Mouse (Mus musculus): Measurements from ENCODE around the gene Cdh1.
"Not testable (repeated sequence)": the region's sequence is repeated elsewhere in the genome, so short reads cannot be mapped to it uniquely, and the experiment has no call there.

The Cdh1 gene

DNA sequence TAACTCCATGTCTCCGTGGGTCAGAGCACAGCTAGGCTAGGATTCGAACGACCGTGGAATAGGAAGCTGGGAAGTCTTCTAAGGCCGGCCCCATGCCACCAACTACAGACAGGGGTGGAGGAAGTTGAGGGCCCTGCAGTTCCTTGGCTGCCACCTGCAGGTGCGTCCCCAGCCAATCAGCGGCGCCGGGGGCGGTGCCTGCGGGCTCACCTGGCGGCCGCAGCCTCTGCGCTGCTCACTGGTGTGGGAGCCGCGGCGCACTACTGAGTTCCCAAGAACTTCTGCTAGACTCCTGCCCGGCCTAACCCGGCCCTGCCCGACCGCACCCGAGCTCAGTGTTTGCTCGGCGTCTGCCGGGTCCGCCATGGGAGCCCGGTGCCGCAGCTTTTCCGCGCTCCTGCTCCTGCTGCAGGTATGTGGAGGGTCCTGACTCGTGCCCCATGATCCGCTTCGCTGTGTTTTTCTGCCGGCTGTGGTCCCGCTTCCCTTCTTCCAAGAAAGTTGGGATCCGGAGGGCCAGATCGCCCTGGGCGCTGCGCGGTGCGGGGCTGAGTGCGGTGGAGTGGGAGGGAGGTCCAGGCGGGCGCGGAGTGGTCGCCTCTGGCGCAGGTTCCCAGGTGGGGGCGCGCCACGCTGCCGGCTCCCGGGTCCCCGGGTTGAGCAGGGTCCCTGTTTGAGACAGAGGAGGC lies at the start of gene Cdh1:
Gene Cdh1 (plus strand): TSS at position 221 of the 689 bp plus-strand sequence.
- DNase-seq (ENCODE audit: low read depth, low spot score), result no peak

DNA sequence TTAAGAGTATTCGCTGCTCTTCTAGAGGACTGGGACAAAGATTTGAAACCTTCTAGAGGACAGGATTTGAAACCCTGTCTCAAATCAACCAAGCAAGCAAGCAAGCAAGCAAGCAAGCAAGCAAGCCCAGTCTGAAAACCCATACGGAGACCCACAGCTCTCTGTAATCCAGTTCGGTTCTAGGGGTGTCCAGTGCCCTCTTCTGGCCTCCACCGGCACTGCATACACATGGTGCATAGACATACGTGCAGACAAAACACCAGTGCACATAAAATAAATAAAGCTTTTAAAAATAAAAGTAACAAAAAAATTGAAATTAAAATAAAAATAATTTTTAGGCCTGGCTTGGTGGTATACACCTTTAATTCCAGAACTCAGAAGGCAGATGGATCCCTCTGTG lies 49.1 kb upstream of the Cdh1 start:
- no peak for DNase-seq (ENCODE audit: low read depth, low spot score)

DNA sequence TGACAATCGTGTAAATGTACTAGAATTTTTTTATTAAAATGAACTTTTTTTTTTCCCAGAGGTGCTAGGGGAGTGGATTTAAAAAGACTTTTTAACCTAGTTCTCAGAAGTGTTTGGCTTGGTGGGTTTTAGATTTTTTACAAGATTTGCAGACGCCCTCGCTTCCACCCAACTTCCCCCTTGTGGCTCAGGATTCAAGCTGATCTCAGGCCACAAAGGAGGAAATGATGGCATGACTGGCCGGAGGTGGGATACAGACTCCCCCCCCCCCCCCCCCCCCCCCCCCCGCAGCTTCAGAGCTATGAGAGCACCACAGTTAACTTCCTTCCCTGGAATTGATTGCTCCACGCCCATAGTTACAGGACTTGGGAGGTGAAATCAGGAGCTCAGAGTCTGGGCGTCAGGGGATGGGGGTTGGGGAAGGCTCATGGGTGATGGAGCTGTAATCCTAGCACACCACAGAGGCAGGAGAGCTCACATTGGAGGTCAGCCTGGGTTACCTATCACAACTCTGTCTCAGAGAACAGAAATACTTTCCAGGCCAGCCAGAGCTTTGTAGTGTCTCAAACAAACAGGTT lies 47.0 kb upstream of the Cdh1 start:
- no peak for DNase-seq (ENCODE audit: low read depth, low spot score)

DNA sequence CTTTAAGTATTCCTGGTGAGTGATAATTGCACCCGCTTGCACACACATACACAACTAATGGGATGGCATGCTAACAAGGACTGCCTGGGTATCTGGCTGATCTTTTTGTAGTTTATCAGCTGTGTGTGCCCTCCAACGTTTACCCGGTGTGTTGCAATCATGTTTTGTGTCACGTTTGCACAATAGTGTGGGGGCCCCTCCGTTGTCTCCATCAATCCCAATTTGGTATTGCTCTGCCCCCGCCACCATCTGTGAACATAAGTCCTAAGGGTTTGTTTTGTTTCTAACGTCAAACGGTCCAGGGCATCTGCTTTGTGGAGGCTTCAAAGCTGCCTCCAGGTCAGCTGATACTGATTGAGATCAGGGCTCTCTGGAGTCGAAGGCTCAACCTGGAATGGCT lies 43.3 kb upstream of the Cdh1 start:
- no peak for DNase-seq (ENCODE audit: low read depth, low spot score)

DNA sequence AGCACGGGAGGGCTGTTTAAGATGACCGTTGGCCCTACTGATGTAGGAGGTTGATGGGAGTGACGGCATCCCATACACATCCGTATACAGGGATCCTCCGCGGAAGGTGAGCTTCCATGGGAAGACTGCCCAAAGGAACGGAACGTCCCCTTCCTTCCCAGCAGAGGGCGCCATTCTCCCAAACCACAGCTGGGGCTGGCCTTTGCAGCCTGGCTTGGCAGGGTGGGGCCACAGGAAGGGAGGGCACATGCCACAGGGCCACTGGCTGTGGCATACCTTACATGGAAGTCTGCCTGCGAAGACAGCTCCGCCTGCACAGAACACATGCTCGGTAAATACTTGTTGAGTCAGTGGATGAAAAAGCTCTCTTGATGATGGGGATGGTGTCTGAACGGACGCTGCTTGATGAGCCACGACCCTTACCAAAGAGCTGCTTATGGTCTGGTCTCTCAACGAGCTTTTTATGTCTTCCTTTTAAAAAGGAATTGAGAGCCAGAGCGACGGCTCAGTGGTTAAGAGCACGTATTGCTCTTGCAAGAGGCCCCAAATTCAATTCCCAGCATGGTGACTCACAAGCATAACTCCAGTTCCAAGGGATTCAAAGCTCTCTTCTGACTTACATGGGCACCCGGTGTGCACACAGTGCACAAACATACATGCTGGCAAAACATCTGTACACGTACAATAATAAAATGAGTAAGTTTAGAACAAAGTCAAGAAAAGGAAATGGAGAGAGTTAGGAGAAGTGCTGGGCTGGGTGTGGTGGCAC lies 41.9 kb upstream of the Cdh1 start:
- no peak for DNase-seq (ENCODE audit: low read depth, low spot score)

DNA sequence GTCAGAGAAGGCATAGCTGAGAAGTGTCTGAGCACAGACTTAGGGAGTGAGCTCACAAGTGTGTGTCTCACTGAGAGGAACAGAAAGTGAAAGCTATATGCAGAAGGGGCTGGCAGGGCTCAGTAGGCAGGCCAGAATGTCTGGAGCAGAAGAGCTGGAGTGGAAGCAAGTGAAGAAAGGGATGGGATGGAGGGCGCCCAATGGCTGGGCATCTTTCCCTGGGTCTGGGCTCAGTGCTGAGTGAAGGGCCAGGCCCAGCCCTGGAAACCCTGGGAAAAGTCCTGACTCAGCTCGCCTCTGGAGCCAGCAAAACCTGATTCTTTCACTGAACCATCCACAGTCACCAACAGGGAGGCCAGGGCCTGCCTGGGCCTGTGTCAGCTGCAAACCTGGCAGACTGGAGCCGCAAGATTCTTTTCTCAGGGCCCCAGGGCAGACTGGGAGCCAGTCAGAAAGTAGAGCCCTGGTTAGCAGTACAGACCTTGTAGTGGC lies 39.4 kb upstream of the Cdh1 start:
- DNase-seq (ENCODE audit: low read depth, low spot score), result no peak

DNA sequence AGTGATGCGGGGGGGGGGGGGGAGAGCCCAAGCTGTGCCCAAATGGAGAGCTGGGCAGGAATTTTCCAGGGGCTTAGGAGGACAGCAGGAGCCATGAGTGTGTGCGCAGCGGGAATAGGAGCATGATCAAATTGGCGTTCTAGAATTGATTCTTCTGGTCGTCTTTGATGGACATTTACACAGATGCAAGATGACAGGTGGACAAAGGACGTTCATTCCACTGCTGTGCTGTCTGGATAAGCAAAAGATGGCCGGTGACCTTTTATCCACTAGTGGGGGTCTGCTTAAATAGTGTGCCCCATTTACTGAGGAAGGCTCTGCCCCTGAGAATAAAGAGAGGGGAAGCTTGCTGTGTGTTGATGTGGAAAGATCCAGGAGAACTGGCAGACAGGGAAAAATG lies 34.1 kb upstream of the Cdh1 start:
- DNase-seq (ENCODE audit: low read depth, low spot score), result no peak

DNA sequence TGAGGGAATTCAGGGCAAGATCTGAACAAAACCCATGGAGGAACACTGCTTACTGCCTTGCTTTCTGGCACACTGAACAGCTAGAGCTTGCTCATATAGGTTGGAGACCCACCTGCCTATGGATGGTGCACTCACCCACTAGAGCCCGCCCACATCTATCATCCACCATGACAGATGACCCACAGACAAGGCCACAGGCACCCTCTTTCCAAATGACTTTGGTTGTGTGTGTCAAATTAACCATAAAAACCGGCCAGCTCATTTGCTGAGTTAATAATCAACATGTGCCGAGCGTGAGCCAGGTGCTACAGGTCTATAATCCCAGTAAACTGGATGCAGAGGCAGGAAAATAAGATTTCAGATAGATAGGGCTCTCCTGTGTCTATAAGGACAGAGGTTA lies 32.8 kb upstream of the Cdh1 start:
- no peak for DNase-seq (ENCODE audit: low read depth, low spot score)

DNA sequence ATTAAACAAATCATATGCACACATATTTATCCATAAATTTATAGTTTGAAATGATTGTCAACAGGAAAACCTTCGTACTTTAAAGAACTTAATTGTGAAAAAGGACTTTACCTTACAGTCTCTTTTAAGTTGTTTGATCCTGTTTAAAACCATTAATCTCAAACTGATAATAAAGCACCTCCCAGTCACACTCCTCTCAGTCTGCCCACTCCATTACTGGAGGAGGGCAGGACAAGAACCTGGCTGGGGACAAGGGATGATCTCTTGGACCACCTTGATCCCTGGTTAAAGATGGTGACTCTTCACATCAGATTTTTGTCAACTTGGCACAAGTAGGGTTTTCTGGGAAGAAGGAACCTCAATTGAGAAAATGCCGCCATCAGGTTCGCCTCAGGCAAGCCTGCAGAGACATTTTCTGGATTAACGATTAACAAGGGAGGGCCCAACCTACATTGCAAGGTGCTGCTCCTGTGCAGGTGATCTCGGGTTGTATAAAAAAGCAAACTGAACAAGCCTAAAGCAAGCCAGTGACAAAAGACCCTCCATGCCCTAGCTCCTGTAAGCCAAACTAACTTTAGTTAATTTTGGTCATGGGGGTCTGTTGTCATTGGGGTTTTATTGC lies 31.5 kb upstream of the Cdh1 start:
- no peak for DNase-seq (ENCODE audit: low read depth, low spot score)

DNA sequence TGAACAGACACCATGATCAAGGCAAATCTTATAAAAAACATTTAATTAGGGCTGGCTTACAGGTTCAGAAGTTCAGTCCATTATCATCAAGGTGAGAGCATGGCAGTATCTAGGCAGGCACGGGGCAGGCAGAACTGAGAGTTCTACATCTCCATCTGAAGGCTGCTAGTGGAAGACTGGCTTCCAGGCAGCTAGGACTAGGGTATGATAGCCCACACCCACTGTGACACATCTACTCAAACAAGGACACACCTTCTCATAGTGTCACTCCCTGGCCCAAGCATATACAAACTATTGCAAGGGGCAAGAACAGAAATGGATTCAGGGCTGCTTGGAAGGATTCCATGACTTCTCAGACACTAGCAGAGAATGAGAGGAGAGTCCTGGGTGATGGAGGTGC lies 31.0 kb upstream of the Cdh1 start:
- DNase-seq (ENCODE audit: low read depth, low spot score), result not testable (repeated sequence)

DNA sequence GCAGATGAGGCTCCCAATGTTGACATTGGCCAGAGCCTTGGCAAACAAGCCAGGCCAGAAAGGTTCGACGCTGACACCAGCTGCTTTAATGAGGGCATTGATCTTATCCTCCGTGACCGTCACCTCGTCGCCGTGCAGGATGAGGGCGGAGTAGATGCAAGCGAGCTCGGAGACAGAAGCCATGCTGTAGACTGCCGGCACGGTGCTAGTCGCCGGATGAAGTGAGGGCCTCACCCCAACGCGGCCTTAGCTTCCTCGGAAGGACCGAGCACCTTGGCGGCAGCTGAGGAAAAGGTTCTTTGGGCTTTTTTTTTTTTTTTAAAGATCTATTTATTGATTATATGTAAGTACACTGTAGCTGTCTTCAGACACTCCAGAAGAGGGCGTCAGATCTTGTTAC lies 30.0 kb upstream of the Cdh1 start, which contains the start of gene Gm10073:
Gene Gm10073 (minus strand): TSS at position 294 of the 400 bp plus-strand sequence.
- DNase-seq (ENCODE audit: low read depth, low spot score), result not testable (repeated sequence)

DNA sequence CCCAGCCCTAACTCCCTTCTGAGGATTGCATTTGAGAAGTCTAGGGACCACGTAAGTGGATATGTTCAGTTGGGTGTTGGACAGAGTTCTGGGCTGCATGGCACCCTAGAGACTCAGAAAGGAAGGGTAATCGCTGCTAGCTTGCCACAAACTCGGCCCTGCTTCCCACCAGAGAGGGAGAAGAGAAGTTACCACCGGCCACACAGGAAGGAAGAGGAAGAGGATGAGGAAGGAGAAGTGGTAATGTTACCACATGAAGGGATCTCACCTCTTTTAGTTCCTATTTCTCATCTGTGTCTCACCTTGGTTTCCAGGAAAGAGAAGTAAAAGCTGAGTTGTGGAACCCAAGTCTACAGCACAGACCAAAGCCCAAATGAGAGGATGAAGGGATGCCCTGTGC lies 28.9 kb upstream of the Cdh1 start:
- DNase-seq (ENCODE audit: low read depth, low spot score), result no peak

DNA sequence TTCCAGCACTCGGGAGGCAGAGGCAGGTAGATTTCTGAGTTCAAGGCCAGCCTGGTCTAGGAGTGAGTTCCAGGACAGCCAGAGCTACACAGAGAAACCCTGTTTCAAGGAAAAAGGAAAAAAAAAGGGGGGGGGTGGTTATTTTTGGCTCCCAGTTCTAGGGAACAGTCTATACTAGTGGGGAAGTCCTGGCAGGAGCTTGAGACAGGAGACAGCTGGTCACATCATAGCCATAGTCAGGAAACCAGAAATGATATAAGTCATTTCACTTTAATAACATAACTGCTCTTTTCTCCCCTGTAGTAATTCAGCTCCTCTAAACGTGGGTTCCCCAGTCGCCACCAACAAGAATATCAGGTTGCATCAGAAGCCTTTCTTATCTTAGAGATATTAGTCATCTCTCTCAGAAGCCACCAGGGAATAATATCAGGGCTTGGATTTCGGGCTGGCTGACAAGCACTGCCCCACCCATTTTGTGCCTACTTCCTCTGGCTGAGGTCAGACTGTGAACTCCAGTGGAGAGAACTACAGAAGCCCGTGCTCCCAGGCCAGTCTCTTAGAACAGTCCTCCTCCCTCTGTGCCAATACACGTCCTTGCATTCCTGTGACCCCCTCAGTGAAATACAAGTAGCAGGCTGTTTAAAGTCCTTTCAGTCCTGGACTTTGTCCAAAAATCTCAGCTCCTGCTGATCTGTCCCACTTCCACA lies 26.1 kb upstream of the Cdh1 start:
- no peak for DNase-seq (ENCODE audit: low read depth, low spot score)

DNA sequence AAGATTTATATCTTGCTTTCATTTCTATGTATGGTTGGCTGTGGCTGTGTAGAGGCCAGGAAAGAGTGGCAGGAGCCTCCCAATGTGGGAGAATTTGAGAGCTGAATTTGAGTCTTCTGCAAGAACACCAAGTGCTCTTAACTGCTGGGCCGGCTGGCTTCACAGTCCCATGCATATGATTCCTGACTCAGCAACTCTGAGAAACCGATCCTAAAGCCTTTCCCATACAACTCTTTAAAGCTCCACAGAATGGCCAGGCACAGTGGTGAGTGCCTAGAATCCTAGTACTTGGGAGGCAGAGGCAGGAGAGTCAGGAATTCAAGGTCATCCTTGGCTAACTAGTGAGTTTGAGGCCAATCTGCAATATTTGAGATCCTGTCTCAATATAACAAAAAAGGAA lies 23.6 kb upstream of the Cdh1 start:
- no peak for DNase-seq (ENCODE audit: low read depth, low spot score)

DNA sequence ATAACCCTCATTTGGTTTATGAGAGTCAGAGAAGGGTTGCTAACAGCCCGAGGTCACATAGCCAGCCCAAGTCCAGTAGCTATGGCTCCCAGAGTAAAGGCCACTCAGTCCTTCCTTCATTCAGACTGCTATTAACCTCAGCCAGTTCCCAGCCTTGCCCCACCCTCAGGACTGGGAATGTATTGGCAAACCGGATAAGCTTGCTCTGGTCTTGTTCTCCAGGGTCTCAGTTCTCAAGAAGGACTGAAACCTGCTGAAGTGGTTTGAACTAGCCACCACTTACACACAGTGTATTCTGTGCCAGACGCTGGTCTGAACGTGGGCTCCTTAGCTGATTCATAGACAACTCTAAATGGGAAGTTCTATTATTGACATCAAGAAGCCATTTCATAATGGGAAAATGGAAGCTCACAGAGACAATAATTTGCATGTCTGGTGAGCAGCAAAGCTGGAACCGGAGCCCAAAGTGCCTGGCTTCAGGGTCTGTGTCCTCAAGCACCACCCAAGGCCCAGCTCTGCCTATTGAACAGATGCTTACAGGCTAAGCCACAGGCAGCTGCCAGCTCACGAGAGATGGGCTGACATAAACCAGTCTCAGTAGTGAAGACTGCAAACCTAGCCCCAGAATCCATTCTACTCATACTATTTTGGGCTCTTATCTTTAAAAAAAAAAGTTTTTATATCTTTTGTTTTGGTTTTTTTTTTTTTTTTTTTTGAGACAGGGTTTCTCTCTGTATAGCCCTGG lies 21.6 kb upstream of the Cdh1 start:
- no peak for DNase-seq (ENCODE audit: low read depth, low spot score)

DNA sequence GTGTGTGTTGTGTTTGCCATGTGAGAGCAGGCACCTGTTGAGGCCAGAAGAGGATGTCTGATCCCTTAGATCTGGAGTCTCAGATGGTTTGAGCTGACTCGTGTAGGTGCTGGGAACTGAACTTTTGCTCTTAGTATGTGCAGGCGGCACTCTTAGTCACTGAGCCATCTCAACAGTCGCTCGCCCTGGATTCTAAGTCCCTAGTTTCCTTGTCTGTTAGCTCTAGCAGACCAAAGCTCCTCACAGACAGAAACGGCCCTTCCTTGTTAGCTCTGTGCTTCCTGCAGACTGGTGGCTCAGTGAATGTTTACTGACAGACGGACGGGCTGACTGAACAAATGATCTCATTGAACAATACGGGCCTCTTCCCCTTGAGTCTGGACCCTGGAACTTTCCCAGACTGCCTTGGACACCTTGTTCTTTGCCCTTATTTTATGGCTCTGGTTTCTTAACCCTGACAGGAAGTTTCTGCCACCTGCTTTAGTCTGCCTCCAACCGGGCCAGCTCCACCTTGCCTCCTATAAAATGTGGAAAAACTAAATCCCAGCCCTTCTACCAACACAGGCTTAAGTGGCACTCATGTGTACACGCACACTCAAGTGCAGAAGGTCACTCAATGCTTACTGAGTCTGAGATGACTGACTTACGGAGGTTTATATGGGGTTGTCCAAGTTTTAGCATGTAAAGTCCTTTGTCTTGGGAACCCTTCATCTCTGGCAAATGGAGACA lies 18.0 kb upstream of the Cdh1 start:
- no peak for DNase-seq (ENCODE audit: low read depth, low spot score)

DNA sequence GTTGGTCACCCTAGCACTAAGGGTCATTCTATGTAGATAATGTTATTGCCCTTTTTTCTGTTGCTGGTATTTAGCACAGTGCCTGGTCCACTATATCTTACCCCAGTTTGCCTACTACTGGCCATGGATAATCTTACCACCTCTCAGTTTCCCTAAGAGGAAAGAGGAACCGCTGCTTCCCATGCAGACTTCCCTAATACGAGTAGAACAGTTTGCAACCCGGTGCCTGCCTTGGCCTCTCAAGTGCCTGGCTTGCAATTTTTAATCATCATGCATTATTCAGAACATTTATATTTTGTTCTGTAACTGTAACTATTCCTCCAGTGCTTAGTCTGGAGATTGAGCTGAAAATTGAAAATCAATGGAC lies 17.5 kb upstream of the Cdh1 start:
- no peak for DNase-seq (ENCODE audit: low read depth, low spot score)

DNA sequence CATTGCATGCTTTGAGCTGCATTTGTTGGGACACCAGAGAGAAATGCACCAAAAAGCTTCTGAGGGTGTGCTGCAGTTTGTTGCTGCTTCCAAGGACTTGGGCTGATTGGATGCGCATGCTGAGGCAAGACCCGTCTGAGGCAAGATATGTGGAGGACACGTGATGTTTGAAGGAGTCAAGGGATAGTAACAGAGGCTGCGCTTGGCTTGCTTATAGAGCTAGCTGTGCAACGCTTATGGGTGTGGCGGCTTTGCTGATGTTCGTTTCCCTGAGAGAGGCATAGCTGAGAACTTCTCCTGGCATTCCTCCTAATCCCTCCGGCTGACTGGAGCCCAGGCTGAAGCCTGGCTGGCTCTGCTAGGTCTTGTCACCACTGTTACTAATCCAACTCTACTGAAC lies 16.3 kb upstream of the Cdh1 start:
- no peak for DNase-seq (ENCODE audit: low read depth, low spot score)

DNA sequence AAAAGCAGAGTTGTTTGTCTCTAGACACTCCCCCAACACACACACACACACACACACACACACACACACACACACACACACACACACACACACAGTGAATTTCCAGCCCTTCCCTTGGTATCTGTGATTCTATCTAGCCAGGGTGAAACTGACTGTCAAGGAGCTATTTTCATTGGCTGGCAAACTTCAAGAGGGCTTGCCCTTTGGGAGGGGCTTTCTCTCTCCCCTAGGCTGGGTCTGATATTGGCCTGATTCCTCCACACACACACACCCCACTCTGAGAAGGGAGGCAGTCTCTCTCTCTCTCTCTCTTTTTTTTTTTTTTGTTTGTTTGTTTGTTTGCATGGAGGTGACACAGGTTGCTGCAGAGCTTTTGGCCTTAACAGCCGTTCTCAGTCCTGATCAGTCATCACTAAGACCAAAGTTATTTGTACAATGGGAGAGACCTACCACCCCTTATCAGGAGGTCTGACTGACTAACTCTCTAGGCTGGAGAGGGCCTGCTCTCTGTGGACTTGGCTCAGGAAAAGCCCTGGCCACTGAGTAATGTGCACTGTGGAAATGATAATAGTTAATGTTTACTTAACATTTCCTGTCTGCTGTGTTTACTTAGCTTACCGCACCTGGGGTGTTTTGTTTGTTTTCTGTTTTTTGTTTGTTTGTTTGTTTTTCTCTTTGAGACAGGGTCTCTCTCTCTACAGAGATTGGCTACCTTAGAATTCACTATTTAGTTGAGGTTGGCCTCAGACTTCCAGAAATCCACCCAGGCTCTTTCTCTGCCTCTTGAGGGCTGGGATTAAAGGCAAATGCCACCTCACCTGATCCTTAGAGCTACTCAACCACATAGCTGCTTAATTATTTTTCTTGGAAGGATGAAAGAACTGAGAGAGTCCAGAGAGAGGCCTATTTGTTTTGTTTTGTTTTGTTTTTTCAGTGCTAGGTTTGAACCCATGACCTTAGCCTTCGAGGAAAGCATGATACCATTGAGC lies 14.4 kb upstream of the Cdh1 start:
- DNase-seq (ENCODE audit: low read depth, low spot score), result no peak

Data from retina, postnatal 7 days (tissue).